In the genomic region with DNA sequence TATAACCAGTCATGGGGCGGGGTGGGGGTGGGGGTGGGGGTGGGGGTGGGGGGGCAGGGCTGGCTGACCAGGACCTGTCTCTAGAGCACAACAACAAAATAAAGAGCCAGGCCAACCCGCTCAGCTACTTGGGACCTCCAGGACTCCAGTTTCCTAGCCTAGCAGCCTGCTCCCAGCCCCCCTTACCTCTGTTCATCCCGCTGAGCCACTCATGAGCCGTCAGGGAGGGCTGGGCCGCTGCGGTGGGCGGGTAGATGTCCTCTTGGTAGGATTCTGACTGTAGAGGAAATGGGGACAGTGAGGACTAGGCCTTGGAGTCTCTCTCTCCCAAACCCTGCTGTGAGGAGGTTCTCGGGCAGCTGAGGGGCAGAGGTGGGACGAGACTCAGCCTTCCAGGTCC, we compare ENCODE assay signal across 17 mouse cellular contexts.
"Had no signal": no experiment of that assay in that cellular context is flagged by ENCODE, and none has a peak within 500 bp of the region (broad histone marks: within the 10 kb centered on the region; RNA-seq: fewer than 3 reads in every experiment).

No protein-coding gene starts in this region.

- H3K36me3 ChIP-seq: liver, embryonic 15.5 days; lung, embryonic 15.5 days; midbrain, embryonic 13.5 days; neural tube, embryonic 12.5 days; stomach, embryonic 15.5 days had no signal

- H3K4me1 ChIP-seq: lung, embryonic 15.5 days; stomach, embryonic 15.5 days had no signal

- H3K9me3 ChIP-seq: liver, embryonic 15.5 days; lung, embryonic 15.5 days; megakaryocyte, embryonic 14.5 days; midbrain, embryonic 13.5 days; neural tube, embryonic 12.5 days; stomach, embryonic 15.5 days had no signal

- H3K27ac ChIP-seq: liver, embryonic 15.5 days; lung, embryonic 15.5 days; macrophage; midbrain, embryonic 13.5 days; neural tube, embryonic 12.5 days; stomach, embryonic 15.5 days; stomach, postnatal 0 days had no signal

- ATAC-seq: liver, postnatal 0 days; lung, postnatal 0 days; midbrain, embryonic 13.5 days had no signal

- H3K4me2 ChIP-seq: liver, embryonic 15.5 days; lung, embryonic 15.5 days; midbrain, embryonic 13.5 days; neural tube, embryonic 12.5 days; stomach, embryonic 15.5 days had no signal

- H3K4me3 ChIP-seq: liver, embryonic 15.5 days; lung, embryonic 15.5 days; megakaryocyte, embryonic 14.5 days; midbrain, embryonic 13.5 days; neural tube, embryonic 12.5 days; stomach, embryonic 15.5 days had no signal

- H3K9ac ChIP-seq: liver, embryonic 15.5 days; liver, postnatal 0 days; lung, embryonic 15.5 days; midbrain, embryonic 13.5 days; neural tube, embryonic 12.5 days; stomach, embryonic 15.5 days had no signal

- DNase-seq: liver, postnatal 0 days; lung, adult 2 months; lung, postnatal 14 days; lung, postnatal 36 days; right cerebral cortex, postnatal 14 days; thymus, adult 2 months; thymus, postnatal 25 days; thymus, postnatal 4 days had no signal
